Mouse (Mus musculus) heart, postnatal 14 days (tissue): ENCODE results near the gene 1700037C18Rik. TPM values are rescaled to one million over a fixed set of nuclear protein-coding genes. Genes with fewer than 3 reads are reported as not detected.

Experiments used
- DNase-seq, 2 experiments: peaks; one replicate each; pipeline ENCODE4 v3.0.0; 2021 to 2022
- intact Hi-C: fragments of 180-260 bp; cut with DNase I; formaldehyde crosslinking; loops from one replicate; pipeline ENCODE4 v1.15.1; 2025
- long read RNA-seq, 2 experiments: library from polyadenylated mRNA; stranded (forward); transcript quantifications; one replicate each; pipeline ENCODE4 v2.0.0; 2021
- total RNA-seq, 2 experiments: library from RNA; stranded (reverse); gene quantifications; 2 replicates each; pipeline ENCODE4 v1.2.3; 2021

1700037C18Rik gene
- 1 to 10 TPM; 3.8 to 3.9 TPM for total RNA-seq
- long read RNA-seq, experiment 1, partial matches to known transcripts, result 0 of 4 reads
- long read RNA-seq, experiment 1, other reads (novel, unspliced or antisense), result 3 of 4 reads
- long read RNA-seq, experiment 2, partial matches to known transcripts, result 0 of 2 reads
- long read RNA-seq, experiment 2, other reads (novel, unspliced or antisense), result 2 of 2 reads

- peak; percentile 92 for DNase-seq
- intact Hi-C loops, result loop anchor here (2.0 to 10.0 kb wide), 5 partner anchors 24 to 306 kb away; partner anchors contain the start of genes Crebbp, Gm20695, Naa60 and Zfp174
Observed at GRCm38 (mm10) chr16:3908537-3909111, at the start of gene 1700037C18Rik, which contains the start of gene Cluap1. 1700037C18Rik (minus strand) TSS chr16:3908689. Cluap1 (plus strand) TSS chr16:3908801.

- DNase-seq, result peak in 1 of 2 experiments; percentile 33
- intact Hi-C loops, result no loop called here
Observed at GRCm38 (mm10) chr16:3956369-3956768, 47.9 kb upstream of the 1700037C18Rik start.

DNA sequence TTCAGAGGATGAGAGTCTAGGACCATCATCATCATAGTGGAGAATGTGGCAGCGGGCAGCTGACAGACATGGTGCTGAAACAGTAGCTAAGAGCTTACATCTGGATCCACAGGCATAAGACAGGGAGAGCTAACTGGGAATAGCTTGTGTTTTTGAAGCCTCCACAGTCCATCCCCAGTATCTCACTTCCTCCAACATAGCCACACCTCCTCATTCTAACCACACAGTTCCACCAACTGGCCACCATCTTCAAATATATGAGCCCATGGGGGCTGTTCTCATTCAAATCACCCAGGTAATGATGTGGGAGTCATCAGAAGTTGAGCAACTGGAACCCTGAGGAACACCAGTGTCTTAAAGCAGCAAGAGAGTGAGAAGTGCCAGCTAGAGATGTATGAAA, 42.7 kb upstream of the 1700037C18Rik start:
- intact Hi-C loops, result no loop called here

GRCm38 (mm10) chr16:3934701-3935100, 26.2 kb upstream of the 1700037C18Rik start:
- intact Hi-C loops, result no loop called here
- DNase-seq, result no peak

More for the DNA sequence above, 42.7 kb upstream of the 1700037C18Rik start:
- DNase-seq, result no peak

- intact Hi-C loops, result no loop called here
- no peak for DNase-seq
Observed at GRCm38 (mm10) chr16:3934091-3934490, 25.6 kb upstream of the 1700037C18Rik start.

DNA sequence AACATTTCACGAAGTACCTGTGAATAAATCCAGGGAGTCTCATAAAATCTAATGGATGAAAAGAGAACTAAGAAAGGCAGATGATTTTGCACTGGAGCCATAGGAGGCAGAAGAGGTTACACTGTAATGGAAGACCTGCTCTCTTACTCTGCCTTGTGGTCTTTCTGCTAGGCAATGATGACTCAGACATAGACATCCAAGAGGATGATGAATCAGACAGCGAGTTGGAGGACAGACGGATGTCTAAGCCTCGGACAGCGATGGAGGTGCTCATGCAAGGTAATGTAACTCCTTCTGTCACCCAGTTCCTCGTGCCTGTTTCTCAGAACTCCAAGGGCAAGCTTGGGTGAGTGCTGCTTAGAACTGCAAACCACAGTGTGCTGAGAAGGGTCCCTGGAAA, 25.0 kb upstream of the 1700037C18Rik start:
- intact Hi-C loops, result no loop called here
- DNase-seq, result no peak

- intact Hi-C loops, result no loop called here
- no peak for DNase-seq
Observed at GRCm38 (mm10) chr16:3929151-3929550, 20.7 kb upstream of the 1700037C18Rik start.

DNA sequence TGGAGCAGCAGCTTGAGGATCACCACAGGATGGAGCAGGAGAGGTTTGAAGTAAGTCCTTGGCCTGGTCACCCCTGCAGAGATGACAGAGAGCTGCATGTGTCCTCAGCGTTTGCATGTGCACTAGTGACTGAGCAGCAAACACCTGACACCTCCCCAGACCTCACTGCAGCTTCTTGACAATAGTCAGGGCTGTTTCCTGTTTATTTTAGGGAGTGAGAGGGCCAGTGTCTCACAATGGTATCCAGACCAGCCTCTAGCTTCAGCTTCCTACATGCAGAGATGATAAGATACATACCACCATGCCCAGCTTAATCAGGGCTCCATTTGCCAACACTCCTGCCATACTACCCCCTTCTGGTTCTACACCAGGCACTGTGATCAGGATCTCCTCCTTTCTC, 20.1 kb upstream of the 1700037C18Rik start:
- intact Hi-C loops, result no loop called here
- no peak for DNase-seq

DNA sequence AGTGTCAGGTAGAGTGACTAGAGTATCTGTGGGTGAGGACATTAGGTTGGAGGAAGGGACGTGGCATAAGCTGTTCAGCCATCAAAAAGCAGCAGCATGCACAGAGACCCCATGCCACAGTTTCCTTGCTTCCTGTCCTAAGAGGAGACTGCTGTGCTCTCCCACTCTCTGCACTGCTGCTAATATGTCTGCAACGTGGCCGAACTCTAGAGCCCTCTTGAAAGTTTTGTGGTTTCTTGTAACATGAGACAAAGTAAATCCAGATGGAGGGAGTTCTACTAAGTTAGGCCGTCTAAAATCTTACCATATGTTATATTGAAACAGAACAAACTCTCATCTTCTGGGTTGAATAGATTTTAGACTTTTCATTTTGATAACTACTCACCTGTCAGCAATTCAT, 15.5 kb upstream of the 1700037C18Rik start:
- no peak for DNase-seq
- intact Hi-C loops, result no loop called here

- no peak for DNase-seq
- intact Hi-C loops, result no loop called here
Observed at GRCm38 (mm10) chr16:3923515-3923914, 15.0 kb upstream of the 1700037C18Rik start.

- DNase-seq, result no peak
- intact Hi-C loops, result loop anchor here (1.0 kb wide), 1 partner anchor 29 kb away; no protein-coding TSS in a partner anchor
Observed at GRCm38 (mm10) chr16:3920756-3921155, 12.3 kb upstream of the 1700037C18Rik start.

GRCm38 (mm10) chr16:3909118-3909517, 629 bp upstream of the 1700037C18Rik start:
- intact Hi-C loops, result loop anchor here (2.0 to 10.0 kb wide), 5 partner anchors 24 to 306 kb away; partner anchors contain the start of genes Crebbp, Gm20695, Naa60 and Zfp174
- DNase-seq, result no peak

DNA sequence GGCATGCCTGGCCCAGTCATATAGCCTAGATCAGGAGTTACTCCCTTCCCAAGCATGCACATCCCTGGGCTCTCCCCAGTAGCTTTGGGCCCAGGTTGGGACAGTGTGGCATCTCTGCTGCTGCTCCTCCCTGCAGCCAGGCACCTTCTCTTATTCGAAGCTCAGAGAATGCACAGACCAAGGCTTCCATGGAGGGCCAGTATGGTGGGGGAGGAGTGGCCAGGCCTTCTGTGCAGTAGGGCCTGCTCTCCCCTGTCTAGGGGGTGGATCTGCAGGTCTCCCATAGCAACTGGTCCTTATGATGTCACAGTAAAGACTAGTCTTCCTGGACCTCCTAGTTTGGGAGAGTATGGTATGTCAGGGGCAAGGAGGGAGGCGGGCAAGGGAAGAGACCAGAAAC, 1.0 kb downstream of the 1700037C18Rik start:
- intact Hi-C loops, result loop anchor here (5.0 to 10.0 kb wide), 3 partner anchors 35 to 307 kb away; partner anchors contain the start of genes Crebbp, Naa60 and Zfp263
- DNase-seq, result no peak

DNA sequence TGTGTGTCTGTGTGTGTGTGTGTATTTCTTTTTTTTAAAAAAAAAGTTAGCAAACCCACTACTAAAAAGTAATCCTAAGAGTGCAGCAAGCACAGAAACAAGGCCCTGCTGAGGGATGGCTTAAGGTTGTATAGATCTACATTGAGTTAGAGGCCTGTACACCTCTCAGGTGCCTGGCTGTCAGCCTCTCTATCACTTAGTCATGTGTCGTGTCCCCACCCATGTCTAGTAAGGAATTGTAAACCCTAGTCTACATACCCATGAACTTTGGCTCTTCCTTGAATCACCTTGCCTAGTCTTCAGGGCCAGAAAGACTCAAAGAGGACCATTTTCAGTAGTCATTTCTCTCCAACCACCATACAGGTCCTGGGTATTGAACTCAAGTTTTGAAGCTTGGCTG, 11.9 kb downstream of the 1700037C18Rik start:
- intact Hi-C loops, result no loop called here
- no peak for DNase-seq

DNA sequence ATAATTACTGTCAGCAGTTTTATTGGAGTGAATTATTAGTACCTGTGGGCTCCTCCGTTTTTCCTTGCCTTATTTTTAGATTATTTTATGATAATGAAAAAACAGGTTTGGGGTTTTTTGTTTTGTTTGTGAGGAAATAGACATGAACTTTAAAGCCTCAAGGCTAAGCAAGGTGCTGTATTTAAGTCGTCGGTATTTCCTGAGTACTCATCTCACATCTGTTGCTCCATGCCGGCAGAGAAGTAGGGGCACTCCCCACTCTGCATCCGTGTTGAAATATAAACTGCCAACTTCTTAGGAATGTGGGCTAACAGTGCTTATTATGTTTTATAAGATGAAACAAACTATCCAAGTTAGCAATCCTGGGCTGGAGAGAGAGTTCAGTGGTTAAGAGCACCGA, 12.4 kb downstream of the 1700037C18Rik start:
- no peak for DNase-seq
- intact Hi-C loops, result no loop called here

GRCm38 (mm10) chr16:3895173-3895792, 13.2 kb downstream of the 1700037C18Rik start:
- intact Hi-C loops, result no loop called here
- peak; percentile 45 to 50 for DNase-seq

GRCm38 (mm10) chr16:3893739-3894138, 14.8 kb downstream of the 1700037C18Rik start:
- no peak for DNase-seq
- intact Hi-C loops, result no loop called here

GRCm38 (mm10) chr16:3891621-3892295, 16.7 kb downstream of the 1700037C18Rik start:
- intact Hi-C loops, result no loop called here
- DNase-seq, result no peak

- no peak for DNase-seq
- intact Hi-C loops, result loop anchor here (2.0 kb wide), 2 partner anchors 24 to 38 kb away; partner anchors contain the start of genes 1700037C18Rik, Cluap1 and Zfp174
Observed at GRCm38 (mm10) chr16:3885065-3885670, 23.3 kb downstream of the 1700037C18Rik start.
